13 mouse cellular contexts compared by ENCODE assay signal in the genomic region with DNA sequence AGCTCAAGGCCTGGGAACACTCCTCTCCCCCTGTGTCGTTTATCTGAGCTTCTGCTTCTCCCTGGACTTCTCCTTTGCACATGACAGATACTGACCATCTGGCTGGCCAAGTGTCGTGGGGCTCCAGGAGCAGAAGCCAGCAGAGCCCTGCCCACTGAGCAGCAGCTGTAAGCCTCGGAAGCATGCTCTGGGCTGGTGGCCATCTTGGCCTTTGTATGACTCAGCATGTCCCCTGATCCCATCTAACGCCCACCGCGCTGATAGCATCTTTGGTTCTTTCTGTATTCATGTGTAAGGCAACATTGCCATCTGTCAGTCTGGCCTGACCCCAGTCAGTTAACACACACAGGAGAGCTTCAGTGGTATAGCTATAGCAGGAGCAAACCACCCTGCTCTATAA.
DNase-seq lines count a peak whose midpoint lies in the region; ATAC-seq and TF ChIP-seq lines count a peak whose summit lies in the region.
"Had no signal": no experiment of that assay in that cellular context is flagged by ENCODE, and none has a peak within 500 bp of the region (broad histone marks: within the 10 kb centered on the region; RNA-seq: fewer than 3 reads in every experiment).

No protein-coding gene starts in this region.

- 0 out of 2 replicates have a peak, but pooled peaks have one; percentile 30 for ATAC-seq in forebrain, embryonic 13.5 days
- ATAC-seq in forebrain, embryonic 12.5 days (ENCODE audit: low FRiP score): no peak
- ATAC-seq: intestine, embryonic 16.5 days had no signal

- no peak overlapping the region for H3K4me2 ChIP-seq in forebrain, embryonic 13.5 days
- no peak overlapping the region for H3K4me2 ChIP-seq in forebrain, embryonic 12.5 days
- H3K4me2 ChIP-seq: heart, embryonic 13.5 days; lung, embryonic 14.5 days had no signal

- H3K9ac ChIP-seq in forebrain, embryonic 13.5 days: no peak overlapping the region
- no peak overlapping the region for H3K9ac ChIP-seq in forebrain, embryonic 12.5 days
- H3K9ac ChIP-seq: heart, embryonic 13.5 days; lung, embryonic 14.5 days had no signal

- no peaks in the 10 kb centered on the region for H3K9me3 ChIP-seq in forebrain, embryonic 13.5 days (replicated peaks)
- H3K9me3 ChIP-seq in forebrain, embryonic 12.5 days: no peaks in the 10 kb centered on the region
- H3K9me3 ChIP-seq: heart, embryonic 13.5 days had no signal

- no peaks in the 10 kb centered on the region for H3K36me3 ChIP-seq in forebrain, embryonic 13.5 days (ENCODE audit: poor library complexity, severe bottlenecking)
- H3K36me3 ChIP-seq in forebrain, embryonic 12.5 days (replicated peaks): no peaks in the 10 kb centered on the region
- no peaks in the 10 kb centered on the region for H3K36me3 ChIP-seq in kidney, adult 2 months (ENCODE audit: control insufficient read depth, insufficient read depth, low read length)
- H3K36me3 ChIP-seq: heart, embryonic 13.5 days had no signal

- 60% methylated on average over 6 of the region's 6 CpGs for WGBS in forebrain, embryonic 13.5 days
- WGBS in forebrain, embryonic 12.5 days: 74% methylated on average over 6 of the region's 6 CpGs
- 72% methylated on average over 6 of the region's 6 CpGs for WGBS in kidney, adult 2 months

- no peaks in the 10 kb centered on the region for H3K27me3 ChIP-seq in forebrain, embryonic 13.5 days
- H3K27me3 ChIP-seq in forebrain, embryonic 12.5 days: no peaks in the 10 kb centered on the region
- no peaks in the 10 kb centered on the region for H3K27me3 ChIP-seq in kidney, adult 2 months (replicated peaks; ENCODE audit: control insufficient read depth, insufficient read depth, low read length)
- H3K27me3 ChIP-seq: heart, embryonic 13.5 days had no signal

- intact Hi-C loops in left cerebral cortex, postnatal 4 days (cut with DNase I): no loop called here

- H3K4me3 ChIP-seq in forebrain, embryonic 13.5 days: no peak overlapping the region
- no peak overlapping the region for H3K4me3 ChIP-seq in forebrain, embryonic 12.5 days (replicated peaks)
- no peak overlapping the region for H3K4me3 ChIP-seq in kidney, adult 2 months (ENCODE audit: insufficient read depth, low read depth, low read length)
- H3K4me3 ChIP-seq: heart, embryonic 13.5 days had no signal

- H3K27ac ChIP-seq in forebrain, embryonic 13.5 days: no peak overlapping the region
- no peak overlapping the region for H3K27ac ChIP-seq in forebrain, embryonic 12.5 days
- H3K27ac ChIP-seq in kidney, adult 2 months (ENCODE audit: insufficient read depth, low read depth, low read length): no peak overlapping the region
- H3K27ac ChIP-seq: heart, embryonic 13.5 days had no signal

- H3K4me1 ChIP-seq in forebrain, embryonic 13.5 days: peaks cover 5% of the 10 kb centered on the region; the same call in 1 of the 2 replicates
- no peaks in the 10 kb centered on the region; the same call in 1 of the 2 replicates for H3K4me1 ChIP-seq in forebrain, embryonic 12.5 days
- H3K4me1 ChIP-seq in kidney, adult 2 months (ENCODE audit: control insufficient read depth, insufficient read depth, low read length): no peaks in the 10 kb centered on the region

- no peak for TF ChIP-seq CTCF in kidney, adult 2 months (conservative IDR thresholded peaks at IDR 0.05; ENCODE audit: insufficient read depth, insufficient read length, low read depth, low read length)

- no peak for TF ChIP-seq POLR2A in kidney, adult 2 months (IDR thresholded peaks at IDR 0.05; ENCODE audit: low read depth, low read length)

- DNase-seq in left cerebral cortex, postnatal 4 days: peak; percentile 91
- DNase-seq in left cerebral cortex, adult 18-20 months (ENCODE audit: low spot score in 2 of 2): no peak
- peak; percentile 69 for DNase-seq in cerebellum, adult 11 months
- DNase-seq in heart, postnatal 4 days: peak; percentile 30
- DNase-seq in left cerebral cortex, adult 11 months (ENCODE audit: low spot score): no peak
- no peak for DNase-seq in kidney, adult 2 months
- DNase-seq: adrenal gland, postnatal 14 days; lung, embryonic 14.5 days; thymus, adult 2 months had no signal

Comparison
In these comparisons a context has a peak if more than half of its experiments do, and no peak if none do; other contexts are left out.
1. DNase-seq: peak in left cerebral cortex, postnatal 4 days (single experiment), cerebellum, adult 11 months (single experiment) and heart, postnatal 4 days (single experiment); none in left cerebral cortex, adult 18-20 months (0 of 2), left cerebral cortex, adult 11 months (single experiment) and kidney, adult 2 months (single experiment).